Mouse (Mus musculus): Measurements from ENCODE around the gene Gm10842.
"Not testable (repeated sequence)": the region's sequence is repeated elsewhere in the genome, so short reads cannot be mapped to it uniquely, and the experiment has no call there.

GRCm38 (mm10) chr11:105121792-105122191, 24.9 kb upstream of the Gm10842 start:
- not testable (repeated sequence) for TF ChIP-seq CTCF (IDR thresholded peaks at IDR 0.05; ENCODE audit: control insufficient read depth, insufficient read depth, insufficient read length); MYOD1 (IDR thresholded peaks at IDR 0.05; ENCODE audit: control insufficient read depth, insufficient read length, low read depth); FOSL1 (IDR thresholded peaks at IDR 0.05; ENCODE audit: insufficient read depth, low read length, poor library complexity, severe bottlenecking); MYOG (IDR thresholded peaks at IDR 0.05; ENCODE audit: control insufficient read depth, extremely low read depth, insufficient read length); MAX (IDR thresholded peaks at IDR 0.05)
